ENCODE assay signal across 15 mouse cellular contexts in the genomic region with DNA sequence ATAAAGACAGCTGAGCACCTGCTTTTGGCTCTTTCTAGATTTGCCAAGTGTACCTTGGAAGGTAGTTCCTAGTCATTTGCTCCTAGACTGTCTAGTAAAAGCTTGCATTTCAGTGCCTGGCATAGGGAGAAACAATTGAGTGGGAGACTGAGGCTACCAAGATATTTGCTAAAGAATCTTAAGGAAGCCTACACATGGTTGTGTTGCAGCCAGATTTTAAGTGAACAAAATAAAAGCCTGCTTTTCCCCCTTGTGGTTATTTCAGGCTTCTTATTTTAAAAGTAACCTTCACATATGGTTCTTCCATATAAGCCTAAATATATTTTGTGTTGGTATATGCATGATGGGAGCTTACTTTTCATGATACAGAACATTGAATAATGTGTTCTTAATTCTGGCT. TPM values are rescaled to one million over a fixed set of nuclear protein-coding genes. Genes with fewer than 3 reads are reported as not detected.
"Had no signal": no experiment of that assay in that cellular context is flagged by ENCODE, and none has a peak within 500 bp of the region (broad histone marks: within the 10 kb centered on the region; RNA-seq: fewer than 3 reads in every experiment).

No protein-coding gene starts in this region.

- H3K36me3 ChIP-seq: limb, embryonic 10.5 days; liver, embryonic 15.5 days; stomach, embryonic 15.5 days had no signal

- H3K4me2 ChIP-seq: liver, embryonic 11.5 days; liver, embryonic 15.5 days; stomach, embryonic 15.5 days had no signal

- DNase-seq: kidney, adult 8-10 months; kidney, postnatal 25 days; lung, adult 2 months; lung, postnatal 36 days; right cerebral cortex, postnatal 14 days; thymus, adult 2 months; thymus, postnatal 25 days had no signal

- H3K9me3 ChIP-seq: limb, embryonic 10.5 days; liver, embryonic 15.5 days; stomach, embryonic 15.5 days had no signal

- H3K4me1 ChIP-seq: liver, embryonic 15.5 days had no signal

- ATAC-seq: intestine, postnatal 0 days; lung, postnatal 0 days had no signal

- H3K4me3 ChIP-seq: limb, embryonic 10.5 days; liver, embryonic 15.5 days; stomach, embryonic 15.5 days had no signal

- H3K27ac ChIP-seq: limb, embryonic 10.5 days; liver, embryonic 15.5 days; stomach, embryonic 15.5 days had no signal

- H3K9ac ChIP-seq: liver, embryonic 15.5 days; stomach, embryonic 15.5 days had no signal

RNA-seq across cellular contexts. Expression of a gene that starts 3.8 kb away (rescaled TPM):
- total RNA-seq: megakaryocyte progenitor cell, adult 5-6 weeks had no signal
- polyA plus RNA-seq: intestine, postnatal 0 days; limb, embryonic 10.5 days; lung, adult 2 months; spleen, adult 2 months; thymus, adult 2 months had no signal
